Mouse (Mus musculus): Measurements from ENCODE around the gene Plxnb1.

DNA sequence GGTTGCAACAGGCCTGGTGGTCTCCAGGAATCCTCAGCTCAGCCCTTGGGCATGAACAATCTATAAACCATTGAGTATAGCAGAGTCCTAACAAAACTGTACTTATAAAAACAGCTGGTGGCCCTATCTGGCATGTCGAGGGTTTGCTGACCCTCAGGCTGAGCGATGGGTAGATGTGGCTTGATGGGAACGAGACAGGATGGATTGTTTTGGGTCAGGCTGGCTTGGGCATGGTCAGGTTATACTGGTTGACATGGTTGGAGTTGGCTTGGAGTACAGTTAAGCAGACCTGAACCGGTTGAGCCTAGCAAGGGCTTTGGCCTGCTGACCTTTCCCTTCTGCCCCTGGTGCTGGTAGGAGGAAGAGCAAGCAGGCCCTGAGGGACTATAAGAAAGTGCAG lies 15.9 kb downstream of the Plxnb1 start:
- TF ChIP-seq CTCF (conservative IDR thresholded peaks at IDR 0.05; ENCODE audit: low read length): no peak
- TF ChIP-seq POU5F1 (IDR thresholded peaks at IDR 0.05; ENCODE audit: borderline replicate concordance, low read length): no peak
